Mouse (Mus musculus): ENCODE measurements around the gene Smc3.

DNA sequence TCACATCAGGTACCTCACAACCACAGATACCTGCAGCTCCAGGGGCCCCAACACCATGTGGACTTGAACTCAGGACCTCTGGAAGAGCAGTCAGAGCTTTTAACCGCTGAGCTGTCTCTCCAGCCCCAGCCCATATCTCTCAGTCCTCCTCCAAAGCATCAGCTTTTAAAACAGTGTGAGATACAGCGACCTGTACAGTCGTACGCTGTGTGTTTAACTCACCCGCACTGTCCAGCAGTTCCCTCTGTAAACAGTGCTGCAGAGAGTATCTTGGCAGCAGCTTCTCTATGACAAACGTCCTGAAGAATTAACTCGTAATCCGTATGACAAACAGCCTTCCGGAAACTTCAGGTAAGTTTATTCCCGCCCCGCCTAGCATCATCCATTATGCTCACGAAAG lies 27.6 kb upstream of the Smc3 start:
- TF ChIP-seq POLR2A (IDR thresholded peaks at IDR 0.05; ENCODE audit: borderline replicate concordance, extremely low read depth, insufficient read depth, insufficient read length, poor library complexity, severe bottlenecking) (no peak), CTCF (IDR thresholded peaks at IDR 0.05; ENCODE audit: borderline replicate concordance, extremely low read depth, insufficient read depth, insufficient read length) (no peak)
